Comparison of ENCODE assay signal across 7 mouse cellular contexts in the genomic region with DNA sequence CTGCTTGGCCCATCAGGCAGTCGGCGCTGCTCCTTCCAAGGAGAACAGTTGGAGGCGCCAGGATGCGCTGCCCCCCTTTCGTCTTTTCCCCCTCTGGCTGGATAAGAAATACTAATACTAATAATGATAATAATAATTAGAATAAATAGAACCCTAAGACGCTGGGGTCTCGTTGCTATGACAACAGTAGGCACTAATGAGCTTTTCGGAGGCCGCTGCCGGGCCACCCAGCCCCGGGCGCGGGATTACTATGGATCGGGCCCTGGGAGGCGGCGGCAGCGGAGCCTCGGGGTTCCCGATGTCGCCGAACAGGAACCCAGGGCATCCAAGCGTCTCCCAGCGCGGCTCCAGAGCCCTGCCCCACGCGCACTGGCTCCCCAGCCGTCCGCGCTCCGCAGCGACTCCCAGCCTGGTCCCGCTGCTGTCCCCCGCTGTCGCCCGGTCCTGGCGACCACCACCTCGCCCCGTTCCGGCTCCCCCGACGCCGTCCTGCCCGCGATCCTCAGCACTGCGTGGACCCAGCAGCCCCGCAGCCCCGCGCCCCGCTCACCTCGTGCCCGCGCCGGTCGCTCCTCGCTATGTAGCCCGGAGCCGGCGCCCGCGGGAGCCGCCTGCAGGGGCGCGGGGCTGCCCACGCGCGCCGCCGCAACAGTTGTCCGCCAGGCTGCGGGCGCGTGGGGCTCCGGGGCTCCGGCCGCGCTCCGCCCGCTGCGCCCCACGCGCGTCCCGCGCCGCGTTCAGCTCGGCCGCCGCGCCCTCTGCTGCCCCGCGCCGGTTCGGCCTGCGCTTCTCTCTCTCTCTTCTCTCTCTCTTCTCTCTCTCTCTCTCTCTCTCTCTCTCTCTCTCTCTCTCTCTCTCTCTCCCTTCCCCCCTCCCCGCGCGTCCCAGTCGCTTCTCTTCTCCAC. TPM values are rescaled to one million over a fixed set of nuclear protein-coding genes. Genes with fewer than 3 reads are reported as not detected.
DNase-seq lines count a peak whose midpoint lies in the region; ATAC-seq and TF ChIP-seq lines count a peak whose summit lies in the region.

No protein-coding gene starts in this region.

- H3K4me2 ChIP-seq in embryonic facial prominence, embryonic 13.5 days: peak overlapping the region; percentile 97
- H3K4me2 ChIP-seq in hindbrain, embryonic 16.5 days (ENCODE audit: low read length): peak overlapping the region; percentile 65
- peak overlapping the region; percentile 82 for H3K4me2 ChIP-seq in midbrain, embryonic 13.5 days (replicated peaks)

- no peak for TF ChIP-seq CTCF in lung, adult 2 months (IDR thresholded peaks at IDR 0.05; ENCODE audit: insufficient read depth, low read length)

- 3% methylated on average over 90 of the region's 99 CpGs for WGBS in lung, adult 2 months
- WGBS in embryonic facial prominence, embryonic 13.5 days: under 1% methylated on average over 89 of the region's 99 CpGs
- WGBS in hindbrain, embryonic 16.5 days: under 1% methylated on average over 50 of the region's 99 CpGs
- under 1% methylated on average over 42 of the region's 99 CpGs for WGBS in midbrain, embryonic 13.5 days

- no peak overlapping the region for H3K27ac ChIP-seq in embryonic facial prominence, embryonic 13.5 days
- H3K27ac ChIP-seq in hindbrain, embryonic 16.5 days (ENCODE audit: low read depth, low read length): peak overlapping the region; percentile 63; the same call in 1 of the 2 replicates
- H3K27ac ChIP-seq in midbrain, embryonic 13.5 days: peak overlapping the region; percentile 61

- no peaks in the 10 kb centered on the region for H3K9me3 ChIP-seq in embryonic facial prominence, embryonic 13.5 days
- H3K9me3 ChIP-seq in hindbrain, embryonic 16.5 days (ENCODE audit: control insufficient read depth, low read length): no peaks in the 10 kb centered on the region
- no peaks in the 10 kb centered on the region for H3K9me3 ChIP-seq in midbrain, embryonic 13.5 days

- ATAC-seq in embryonic facial prominence, embryonic 13.5 days (ENCODE audit: insufficient number of reproducible peaks, insufficient read depth, low FRiP score, low TSS enrichment, low read depth): no peak
- ATAC-seq in hindbrain, embryonic 16.5 days: peak; percentile 24; the same call in 1 of the 2 replicates
- peak; percentile 41 for ATAC-seq in midbrain, embryonic 13.5 days

- peak overlapping the region; percentile 69 for H3K9ac ChIP-seq in embryonic facial prominence, embryonic 13.5 days
- peak overlapping the region; percentile 78 for H3K9ac ChIP-seq in hindbrain, embryonic 16.5 days (ENCODE audit: low read depth, low read length)
- peak overlapping the region; percentile 81 for H3K9ac ChIP-seq in midbrain, embryonic 13.5 days (replicated peaks)

- H3K4me3 ChIP-seq in lung, adult 2 months (replicated peaks; ENCODE audit: extremely low read depth, low read depth, low read length): peak overlapping the region; percentile 14
- peak overlapping the region; percentile 54 for H3K4me3 ChIP-seq in embryonic facial prominence, embryonic 13.5 days
- H3K4me3 ChIP-seq in hindbrain, embryonic 16.5 days (ENCODE audit: low read length): peak overlapping the region; percentile 49
- peak overlapping the region; percentile 60 for H3K4me3 ChIP-seq in midbrain, embryonic 13.5 days (replicated peaks)

- DNase-seq in lung, adult 2 months: no peak
- no peak for DNase-seq in lung, adult 18-20 months
- DNase-seq in gastrocnemius, postnatal 4 days (ENCODE audit: low spot score in 2 of 2): no peak
- no peak for DNase-seq in yolk sac, embryonic 10.5 days (ENCODE audit: low spot score)

- H3K27me3 ChIP-seq in embryonic facial prominence, embryonic 13.5 days: peaks cover 96% of the 10 kb centered on the region
- peaks cover 6% of the 10 kb centered on the region; the same call in 1 of the 2 replicates for H3K27me3 ChIP-seq in hindbrain, embryonic 16.5 days (replicated peaks; ENCODE audit: control insufficient read depth, insufficient read depth, low read length)
- peaks cover 43% of the 10 kb centered on the region for H3K27me3 ChIP-seq in midbrain, embryonic 13.5 days

- no peaks in the 10 kb centered on the region for H3K4me1 ChIP-seq in lung, adult 2 months (ENCODE audit: control insufficient read depth, insufficient read depth, low read length)
- peaks cover 34% of the 10 kb centered on the region for H3K4me1 ChIP-seq in embryonic facial prominence, embryonic 13.5 days
- peaks cover 47% of the 10 kb centered on the region for H3K4me1 ChIP-seq in hindbrain, embryonic 16.5 days (ENCODE audit: control insufficient read depth, insufficient read depth, low read depth, low read length)
- H3K4me1 ChIP-seq in midbrain, embryonic 13.5 days (replicated peaks): peaks cover 65% of the 10 kb centered on the region

- no peaks in the 10 kb centered on the region for H3K36me3 ChIP-seq in embryonic facial prominence, embryonic 13.5 days
- H3K36me3 ChIP-seq in hindbrain, embryonic 16.5 days (ENCODE audit: control insufficient read depth, insufficient read depth, low read length): no peaks in the 10 kb centered on the region
- H3K36me3 ChIP-seq in midbrain, embryonic 13.5 days: no peaks in the 10 kb centered on the region

- TF ChIP-seq POLR2A in lung, adult 2 months (IDR thresholded peaks at IDR 0.05; ENCODE audit: borderline replicate concordance, extremely low read depth, low read depth, low read length): no peak

RNA-seq across cellular contexts. Expression of a gene that starts 0.8 kb away (rescaled TPM):
- 6.2 and 9.4 TPM in 2 replicates for polyA plus RNA-seq in lung, adult 2 months (2012; rRNA removed)
- 1.3 and 2.4 TPM in 2 replicates for polyA plus RNA-seq in embryonic facial prominence, embryonic 13.5 days (2015; fragmentation: Nextera tagmentation; extraction: Ambion mirVana)
- polyA plus RNA-seq in hindbrain, embryonic 16.5 days (2015; fragmentation: Nextera tagmentation; extraction: Ambion mirVana): 8.6 and 12.3 TPM in 2 replicates
- polyA plus RNA-seq in midbrain, embryonic 13.5 days (2015; fragmentation: Nextera tagmentation; extraction: Ambion mirVana): 10.8 and 11.1 TPM in 2 replicates
- total RNA-seq in gastrocnemius, postnatal 4 days (2021): 10 to 100 TPM; 26.2 to 44.1 TPM
